Mouse (Mus musculus): ENCODE data around the gene Ms4a10. TPM values are rescaled to one million over a fixed set of nuclear protein-coding genes. Genes with fewer than 3 reads are reported as not detected.

The Ms4a10 gene
- polyA plus RNA-seq, 1 experiment from 2014 or later = not detected

DNA sequence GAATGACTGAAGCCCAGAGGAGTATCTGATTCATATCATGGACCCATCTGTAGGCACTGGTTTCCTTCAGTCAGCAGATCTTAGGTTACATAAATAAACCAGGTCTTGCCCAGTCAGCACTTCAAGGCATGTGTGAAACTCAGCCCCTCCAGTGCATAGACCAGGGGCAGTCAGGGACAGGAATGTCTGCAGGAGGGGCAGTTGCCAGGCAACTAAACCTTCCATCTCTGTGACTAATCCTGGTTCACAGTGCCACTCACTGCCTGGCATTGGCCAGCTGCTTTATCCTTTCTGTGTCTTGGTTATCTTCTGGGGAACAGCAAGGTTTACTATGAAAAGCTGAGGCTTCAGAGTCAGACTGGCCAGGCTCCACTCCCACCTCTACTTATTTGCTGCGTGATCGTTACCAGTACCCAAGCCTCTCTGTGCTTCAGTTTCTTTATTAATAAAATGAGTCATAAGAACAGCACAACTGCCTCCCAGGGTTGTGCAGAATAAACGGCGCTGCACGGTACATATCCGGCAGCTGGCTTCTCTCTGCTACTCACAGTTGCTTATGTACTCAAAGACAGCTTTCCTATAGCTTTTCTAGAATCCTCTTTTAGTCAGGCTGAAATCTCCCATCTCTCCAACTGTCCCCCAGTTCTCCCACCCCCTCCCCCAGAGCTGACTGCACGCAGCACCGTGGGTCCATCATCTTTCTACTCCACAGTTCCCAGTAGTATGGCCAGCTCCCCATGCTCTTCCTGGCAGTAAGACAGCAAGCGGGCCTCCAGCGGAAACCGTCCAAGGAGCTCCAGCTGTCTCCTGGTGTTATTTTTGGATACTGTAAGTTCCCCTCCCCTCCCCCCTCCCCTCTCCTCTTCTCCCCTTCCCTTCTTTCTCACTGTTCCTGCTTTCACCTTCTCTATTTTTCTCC, 22.2 kb downstream of the Ms4a10 start:
- Histone ChIP-seq H3K27ac (no peak overlapping the region), H3K27me3 (no peaks in the 10 kb centered on the region), H3K4me2 (no peak overlapping the region), H3K4me1 (peaks cover 17% of the 10 kb centered on the region), H3K9me3 (replicated peaks) (no peaks in the 10 kb centered on the region), H3K4me3 (no peak overlapping the region), H3K9ac (no peak overlapping the region), H3K36me3 (ENCODE audit: poor library complexity, severe bottlenecking) (no peaks in the 10 kb centered on the region)
- no peak for ATAC-seq
- WGBS = 75% methylated on average over 11 of the region's 11 CpGs

DNA sequence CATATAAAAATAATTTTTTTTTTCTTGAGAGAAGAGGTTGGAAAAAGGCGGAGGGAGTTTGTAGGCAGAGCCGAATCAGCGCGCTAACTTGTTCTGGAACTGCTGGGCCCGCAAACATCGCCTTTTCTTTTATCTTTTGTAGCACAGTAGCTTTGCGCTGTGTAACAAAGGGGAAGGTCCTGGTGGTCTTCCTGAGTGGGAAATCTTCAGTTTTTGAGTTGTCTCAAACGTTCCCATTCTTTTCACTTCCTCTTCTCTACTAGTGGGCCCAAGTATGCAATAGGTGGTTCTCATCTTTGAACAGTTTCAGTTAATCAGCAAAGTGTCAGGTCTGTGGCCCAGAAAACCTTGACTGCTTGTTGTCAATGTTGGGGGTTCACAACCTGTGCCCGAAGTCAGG, 24.9 kb downstream of the Ms4a10 start:
- whole genome bisulfite sequencing = 25% methylated on average over 9 of the region's 9 CpGs

DNA sequence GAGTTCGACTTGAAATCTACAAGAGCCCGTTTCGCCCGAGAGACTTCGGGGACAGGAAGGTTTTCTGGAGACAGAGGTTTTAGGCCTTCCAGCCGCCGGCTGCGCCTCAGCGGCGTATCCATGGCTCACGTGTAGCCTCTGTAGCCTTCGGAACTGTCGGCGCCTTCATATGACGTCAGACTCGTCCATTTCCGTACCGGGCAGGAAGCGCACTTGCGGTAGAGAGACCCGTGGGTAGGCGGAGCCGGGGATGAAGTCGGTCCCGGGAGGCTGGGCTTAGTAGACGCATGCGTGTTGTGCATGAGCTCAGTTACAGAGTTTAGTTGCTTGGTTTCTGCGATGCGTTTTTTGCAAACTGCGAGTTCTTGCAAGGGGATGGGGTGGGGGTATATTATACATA, 25.4 kb downstream of the Ms4a10 start, which contains the start of gene Ccdc86:
TSS of gene Ccdc86 (minus strand) at position 155 of the 400 bp plus-strand sequence.
- Histone ChIP-seq H3K4me3 (peak within 1 kb of the TSS; percentile 79), H3K36me3 (ENCODE audit: poor library complexity, severe bottlenecking) (peaks cover 22% of the 10 kb centered on the region), H3K9ac (peak within 1 kb of the TSS; percentile 88), H3K9me3 (replicated peaks) (no peaks in the 10 kb centered on the region), H3K27ac (no peak within 1 kb of the TSS), H3K27me3 (no peaks in the 10 kb centered on the region), H3K4me2 (peak within 1 kb of the TSS; percentile 100), H3K4me1 (peaks cover 28% of the 10 kb centered on the region)
- peak; percentile 99 for ATAC-seq
- WGBS = under 1% methylated on average over 30 of the region's 30 CpGs

More for the DNA sequence above, 24.9 kb downstream of the Ms4a10 start:
- Histone ChIP-seq H3K4me1 (peaks cover 28% of the 10 kb centered on the region), H3K9me3 (replicated peaks) (no peaks in the 10 kb centered on the region), H3K4me3 (peak overlapping the region; percentile 79), H3K9ac (peak overlapping the region; percentile 51), H3K4me2 (peak overlapping the region; percentile 100), H3K27ac (no peak overlapping the region), H3K27me3 (no peaks in the 10 kb centered on the region), H3K36me3 (ENCODE audit: poor library complexity, severe bottlenecking) (peaks cover 17% of the 10 kb centered on the region)
- no peak; the same call in 1 of the 2 replicates for ATAC-seq

DNA sequence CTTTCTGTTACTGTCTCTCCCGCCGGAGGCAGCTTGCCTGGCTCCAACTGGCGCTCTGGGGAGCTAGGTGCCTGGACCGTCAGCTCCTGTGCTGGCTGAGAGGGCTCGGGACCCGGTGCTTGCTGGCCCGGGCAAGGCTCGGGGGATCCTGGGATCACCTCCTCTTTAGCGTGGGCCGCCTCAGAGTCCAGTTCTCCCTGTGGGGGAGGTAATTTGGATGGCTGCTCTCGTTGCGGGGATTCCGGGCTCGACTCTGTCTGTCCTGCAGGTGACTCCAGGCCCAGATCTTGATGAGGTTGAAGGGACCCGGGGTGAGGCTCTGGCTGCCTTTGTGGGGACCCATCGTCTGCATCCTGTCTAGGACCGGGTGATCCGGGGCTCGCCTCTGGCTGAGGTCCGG, 26.1 kb downstream of the Ms4a10 start:
- peak; percentile 3; the same call in 1 of the 2 replicates for ATAC-seq
- under 1% methylated on average over 20 of the region's 20 CpGs for WGBS

DNA sequence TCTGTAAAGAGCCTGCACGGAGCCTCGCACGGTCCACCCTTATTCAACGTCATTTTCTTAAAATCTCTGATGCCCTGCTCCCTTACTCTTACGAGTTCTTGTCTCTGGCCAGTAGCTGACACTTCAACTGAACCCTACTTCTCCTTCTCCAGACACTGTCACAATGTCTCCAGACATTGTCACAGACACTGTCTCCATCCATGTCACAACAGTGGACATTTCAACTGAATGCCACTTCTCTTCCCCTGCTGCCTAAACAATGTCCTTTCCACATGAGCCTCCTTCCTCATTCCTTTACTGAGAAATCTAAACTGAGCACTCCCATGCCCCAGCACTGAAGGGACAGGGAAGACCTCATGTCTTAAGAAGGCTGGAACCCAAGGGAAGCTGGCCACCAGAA, 27.3 kb downstream of the Ms4a10 start:
- Histone ChIP-seq H3K36me3 (ENCODE audit: poor library complexity, severe bottlenecking) (peaks cover 41% of the 10 kb centered on the region), H3K9me3 (replicated peaks) (no peaks in the 10 kb centered on the region), H3K27ac (no peak overlapping the region), H3K9ac (peak overlapping the region; percentile 88), H3K27me3 (no peaks in the 10 kb centered on the region), H3K4me1 (peaks cover 28% of the 10 kb centered on the region), H3K4me2 (peak overlapping the region; percentile 100), H3K4me3 (peak overlapping the region; percentile 79)
- WGBS = 90% methylated on average over 5 of the region's 5 CpGs
- no peak for ATAC-seq

More for the DNA sequence above, 26.1 kb downstream of the Ms4a10 start:
- Histone ChIP-seq H3K4me2 (peak overlapping the region; percentile 100), H3K27ac (no peak overlapping the region), H3K36me3 (ENCODE audit: poor library complexity, severe bottlenecking) (peaks cover 29% of the 10 kb centered on the region), H3K27me3 (no peaks in the 10 kb centered on the region), H3K9me3 (replicated peaks) (no peaks in the 10 kb centered on the region), H3K4me1 (peaks cover 28% of the 10 kb centered on the region), H3K9ac (peak overlapping the region; percentile 88), H3K4me3 (peak overlapping the region; percentile 79)

DNA sequence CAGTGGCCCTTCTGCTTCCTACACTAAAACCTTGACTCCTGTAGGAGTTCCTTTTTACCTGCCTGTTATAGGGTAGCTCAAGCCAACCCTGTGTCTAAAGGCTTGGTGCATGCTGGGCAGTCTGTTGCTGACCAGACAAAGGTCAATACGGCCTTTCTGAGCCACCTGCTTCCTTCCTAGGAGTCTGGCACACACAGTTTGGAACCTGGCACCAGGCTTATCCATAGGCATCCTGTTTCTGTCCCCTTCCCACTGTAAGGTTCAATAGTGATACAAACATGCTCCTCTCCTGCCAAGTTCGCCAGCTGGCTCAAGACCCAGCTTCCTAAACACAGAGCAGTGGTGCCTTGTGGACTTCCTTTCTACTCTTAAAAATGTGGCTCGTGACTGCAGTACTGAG, 28.0 kb downstream of the Ms4a10 start:
- H3K4me1 ChIP-seq = peaks cover 32% of the 10 kb centered on the region
- peak overlapping the region; percentile 88 for H3K9ac ChIP-seq
- H3K4me2 ChIP-seq = peak overlapping the region; percentile 100
- 88% methylated on average over 3 of the region's 3 CpGs for WGBS
- H3K27ac ChIP-seq = no peak overlapping the region
- H3K36me3 ChIP-seq (ENCODE audit: poor library complexity, severe bottlenecking) = peaks cover 48% of the 10 kb centered on the region
- H3K9me3 ChIP-seq (replicated peaks) = no peaks in the 10 kb centered on the region
- 0 out of 2 replicates have a peak overlapping the region, but pooled peaks have one; percentile 79 for H3K4me3 ChIP-seq
- ATAC-seq = no peak
- H3K27me3 ChIP-seq = no peaks in the 10 kb centered on the region

DNA sequence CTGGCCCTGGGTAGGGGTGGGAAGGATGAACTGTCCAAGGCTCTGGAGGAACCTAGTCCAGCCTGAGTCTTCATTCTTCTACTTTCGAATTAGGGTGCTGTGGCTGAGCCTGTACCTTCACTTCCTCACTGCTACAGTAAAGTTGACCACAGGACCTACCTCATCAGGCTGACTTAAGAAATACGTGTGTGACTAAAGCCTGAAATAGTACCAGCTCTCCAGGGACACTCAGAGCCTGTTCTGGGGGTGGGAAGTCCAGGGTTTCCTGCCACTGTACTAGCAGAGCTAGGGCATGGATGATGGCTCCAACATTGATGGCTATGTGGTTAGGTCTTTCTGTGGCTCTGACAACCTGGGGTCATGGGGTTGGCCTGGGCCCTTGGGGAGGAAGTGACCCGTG, 30.5 kb downstream of the Ms4a10 start:
- WGBS = 91% methylated on average over 3 of the region's 3 CpGs
- Histone ChIP-seq H3K36me3 (ENCODE audit: poor library complexity, severe bottlenecking) (peaks cover 48% of the 10 kb centered on the region), H3K4me3 (no peak overlapping the region), H3K27me3 (no peaks in the 10 kb centered on the region; the same call in 1 of the 2 replicates), H3K9ac (no peak overlapping the region), H3K27ac (no peak overlapping the region), H3K9me3 (replicated peaks) (no peaks in the 10 kb centered on the region), H3K4me1 (peaks cover 38% of the 10 kb centered on the region), H3K4me2 (no peak overlapping the region)
- no peak for ATAC-seq

DNA sequence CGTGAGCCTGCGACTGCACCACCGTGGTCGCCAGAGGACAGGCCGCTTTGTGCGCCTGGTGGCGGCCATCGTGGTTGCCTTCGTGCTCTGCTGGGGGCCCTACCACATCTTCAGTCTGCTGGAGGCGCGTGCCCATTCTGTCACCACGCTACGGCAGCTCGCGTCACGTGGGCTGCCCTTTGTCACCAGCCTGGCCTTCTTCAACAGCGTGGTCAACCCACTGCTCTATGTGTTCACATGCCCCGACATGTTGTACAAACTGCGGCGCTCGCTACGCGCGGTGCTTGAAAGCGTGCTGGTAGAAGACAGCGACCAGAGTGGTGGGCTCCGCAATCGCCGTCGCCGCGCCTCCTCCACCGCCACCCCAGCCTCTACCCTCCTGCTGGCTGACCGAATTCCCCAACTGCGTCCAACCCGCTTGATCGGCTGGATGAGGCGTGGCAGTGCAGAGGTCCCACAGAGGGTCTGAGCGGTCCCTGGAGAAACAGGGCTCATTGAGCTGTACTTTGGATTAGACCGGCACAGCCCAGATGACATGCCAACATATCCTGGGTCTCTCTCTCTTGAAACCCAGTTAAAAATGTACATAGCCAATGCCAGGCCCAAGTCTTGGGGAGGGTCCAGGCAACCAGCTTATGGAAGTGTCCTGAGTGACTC, 33.5 kb downstream of the Ms4a10 start:
- WGBS = 3% methylated on average over 40 of the region's 40 CpGs

DNA sequence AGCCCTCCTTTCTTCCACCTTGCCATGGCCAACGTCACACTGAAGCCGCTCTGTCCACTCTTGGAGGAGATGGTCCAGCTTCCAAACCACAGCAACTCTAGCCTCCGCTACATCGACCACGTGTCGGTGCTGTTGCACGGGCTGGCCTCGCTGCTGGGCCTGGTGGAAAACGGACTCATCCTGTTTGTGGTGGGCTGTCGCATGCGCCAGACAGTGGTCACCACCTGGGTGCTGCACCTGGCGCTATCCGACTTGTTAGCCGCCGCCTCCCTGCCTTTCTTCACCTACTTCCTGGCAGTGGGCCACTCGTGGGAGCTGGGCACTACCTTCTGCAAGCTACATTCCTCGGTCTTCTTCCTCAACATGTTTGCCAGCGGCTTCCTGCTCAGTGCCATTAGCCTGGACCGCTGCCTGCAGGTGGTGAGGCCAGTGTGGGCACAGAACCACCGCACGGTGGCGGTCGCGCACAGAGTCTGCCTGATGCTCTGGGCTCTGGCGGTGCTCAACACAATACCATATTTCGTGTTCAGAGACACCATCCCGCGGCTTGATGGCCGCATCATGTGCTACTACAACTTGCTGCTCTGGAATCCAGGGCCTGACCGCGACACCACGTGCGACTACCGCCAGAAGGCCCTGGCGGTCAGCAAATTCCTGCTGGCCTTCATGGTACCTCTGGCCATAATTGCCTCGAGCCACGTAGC, 34.2 kb downstream of the Ms4a10 start:
- Histone ChIP-seq H3K4me1 (peaks cover 14% of the 10 kb centered on the region), H3K9ac (peak overlapping the region; percentile 64), H3K27ac (peak overlapping the region; percentile 26; the same call in 1 of the 2 replicates), H3K27me3 (no peaks in the 10 kb centered on the region; the same call in 1 of the 2 replicates), H3K9me3 (replicated peaks) (no peaks in the 10 kb centered on the region), H3K4me2 (peak overlapping the region; percentile 69), H3K36me3 (ENCODE audit: poor library complexity, severe bottlenecking) (peaks cover 37% of the 10 kb centered on the region), H3K4me3 (peak overlapping the region; percentile 38)
- 17% methylated on average over 37 of the region's 37 CpGs for WGBS
- peak; percentile 95 for ATAC-seq

More for the DNA sequence above, 33.5 kb downstream of the Ms4a10 start:
- H3K36me3 ChIP-seq (ENCODE audit: poor library complexity, severe bottlenecking) = peaks cover 41% of the 10 kb centered on the region
- H3K4me3 ChIP-seq = peak overlapping the region; percentile 38
- H3K9me3 ChIP-seq (replicated peaks) = no peaks in the 10 kb centered on the region
- peak overlapping the region; percentile 64 for H3K9ac ChIP-seq
- peaks cover 14% of the 10 kb centered on the region for H3K4me1 ChIP-seq
- no peaks in the 10 kb centered on the region; the same call in 1 of the 2 replicates for H3K27me3 ChIP-seq
- H3K4me2 ChIP-seq = peak overlapping the region; percentile 69
- ATAC-seq = peak; percentile 88
- H3K27ac ChIP-seq = peak overlapping the region; percentile 26; the same call in 1 of the 2 replicates

DNA sequence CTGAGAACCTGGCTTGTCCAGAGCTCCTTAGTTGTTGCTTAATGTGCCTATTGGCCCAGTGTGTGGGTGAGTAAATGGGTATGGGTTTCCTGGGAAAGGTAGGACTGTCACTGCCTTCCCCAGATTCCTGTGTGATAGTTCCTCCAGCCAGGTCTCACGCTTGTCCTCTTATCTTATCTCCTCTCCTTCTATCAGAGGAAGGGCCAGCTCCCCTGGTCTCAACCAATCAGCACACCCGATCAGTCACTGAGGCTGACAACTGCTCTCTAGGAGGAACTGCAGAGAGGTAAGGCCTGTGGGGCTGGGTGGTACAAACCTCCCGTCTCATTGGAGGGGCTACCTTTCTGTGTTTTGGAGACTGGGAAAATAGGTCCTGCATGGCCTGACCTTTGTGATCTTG, 35.7 kb downstream of the Ms4a10 start:
- H3K27me3 ChIP-seq = no peaks in the 10 kb centered on the region; the same call in 1 of the 2 replicates
- H3K9me3 ChIP-seq (replicated peaks) = no peaks in the 10 kb centered on the region
- H3K36me3 ChIP-seq (ENCODE audit: poor library complexity, severe bottlenecking) = peaks cover 23% of the 10 kb centered on the region
- no peak overlapping the region for H3K9ac ChIP-seq
- H3K4me2 ChIP-seq = no peak overlapping the region
- H3K4me1 ChIP-seq = peaks cover 14% of the 10 kb centered on the region
- no peak for ATAC-seq
- WGBS = 73% methylated on average over 3 of the region's 3 CpGs
- no peak overlapping the region for H3K4me3 ChIP-seq
- no peak overlapping the region for H3K27ac ChIP-seq

DNA sequence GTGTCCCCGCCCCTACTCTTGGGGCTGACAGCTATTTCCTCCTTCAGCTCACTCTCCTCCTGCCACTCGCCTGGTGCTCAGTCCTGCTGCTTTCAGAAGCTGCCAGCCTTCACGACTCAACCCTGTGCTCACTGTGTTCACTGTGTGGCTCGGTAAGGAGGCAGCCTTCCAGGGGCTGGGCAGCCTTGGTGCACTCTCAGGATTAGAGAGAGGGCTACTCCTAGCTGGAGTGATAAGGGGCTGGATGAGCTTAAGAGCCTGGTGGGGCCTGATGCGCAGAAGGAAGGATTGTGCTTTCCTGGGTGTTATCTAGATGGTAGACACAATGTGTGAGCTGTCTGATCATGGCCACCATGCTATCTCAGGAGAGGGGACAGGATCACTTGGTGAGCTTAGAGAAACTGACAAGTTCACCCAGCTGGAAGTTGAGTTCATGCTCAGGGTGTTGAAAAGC, 37.3 kb downstream of the Ms4a10 start, which contains the start of gene Ptgdr2:
TSS of gene Ptgdr2 (plus strand) at position 51 of the 454 bp plus-strand sequence.
- WGBS = 74% methylated on average over 5 of the region's 5 CpGs
- Histone ChIP-seq H3K4me1 (peaks cover 14% of the 10 kb centered on the region), H3K27me3 (no peaks in the 10 kb centered on the region; the same call in 1 of the 2 replicates), H3K9ac (0 out of 2 replicates have a peak within 1 kb of the TSS, but pooled peaks have one; percentile 23), H3K4me2 (no peak within 1 kb of the TSS), H3K4me3 (no peak within 1 kb of the TSS), H3K9me3 (replicated peaks) (no peaks in the 10 kb centered on the region), H3K36me3 (ENCODE audit: poor library complexity, severe bottlenecking) (peaks cover 6% of the 10 kb centered on the region; the same call in 1 of the 2 replicates), H3K27ac (no peak within 1 kb of the TSS)
- no peak for ATAC-seq
